Mouse (Mus musculus): ENCODE measurements around the gene Iqch.
A peak's percentile ranks its signal among the peaks of the same experiment; 100 is the strongest.

Iqch gene

GRCm38 (mm10) chr9:63377270-63378142, 224.8 kb downstream of the Iqch start, which contains the start of gene Map2k5:
Map2k5 (minus strand) TSS chr9:63377902.
- peak; percentile 87 to 91 for DNase-seq (ENCODE audit: low spot score in 2 of 2)

GRCm38 (mm10) chr9:63373315-63373714, 229.0 kb downstream of the Iqch start:
- DNase-seq (ENCODE audit: low spot score in 2 of 2) = no peak

GRCm38 (mm10) chr9:63372541-63372940, 229.8 kb downstream of the Iqch start:
- no peak for DNase-seq (ENCODE audit: low spot score in 2 of 2)

Measured in spleen, postnatal 10 days (tissue).